Mouse (Mus musculus) testis, adult 2 months (tissue): ENCODE results near the gene Fbxo11.

Experiments used
- CTCF ChIP-seq: fragments of 200-500 bp; IDR thresholded peaks from 2 replicates; pipeline ENCODE4 v1.5.1; 2012; ENCODE audit warnings: low read depth, mild to moderate bottlenecking, inconsistent platforms, low read length, moderate library complexity; ENCODE audit not compliant: control insufficient read depth, insufficient read depth, insufficient replicate concordance
- POLR2A ChIP-seq: fragments of 200-500 bp; IDR thresholded peaks from 2 replicates; pipeline ENCODE4 v1.6.1; 2012; ENCODE audit warnings: low read depth, mild to moderate bottlenecking, inconsistent platforms, low read length, moderate library complexity; ENCODE audit not compliant: control insufficient read depth

GRCm38 (mm10) chr17:88113015-88113882, 48.2 kb upstream of the Fbxo11 start:
- no peak for TF ChIP-seq CTCF
- no peak for TF ChIP-seq POLR2A
